Mouse (Mus musculus): Measurements from ENCODE around the gene Llgl2. TPM values are rescaled to one million over a fixed set of nuclear protein-coding genes. Genes with fewer than 3 reads are reported as not detected.

The Llgl2 gene
- polyA plus RNA-seq (2012; rRNA removed) = 2.8 and 3.2 TPM in 2 replicates

DNA sequence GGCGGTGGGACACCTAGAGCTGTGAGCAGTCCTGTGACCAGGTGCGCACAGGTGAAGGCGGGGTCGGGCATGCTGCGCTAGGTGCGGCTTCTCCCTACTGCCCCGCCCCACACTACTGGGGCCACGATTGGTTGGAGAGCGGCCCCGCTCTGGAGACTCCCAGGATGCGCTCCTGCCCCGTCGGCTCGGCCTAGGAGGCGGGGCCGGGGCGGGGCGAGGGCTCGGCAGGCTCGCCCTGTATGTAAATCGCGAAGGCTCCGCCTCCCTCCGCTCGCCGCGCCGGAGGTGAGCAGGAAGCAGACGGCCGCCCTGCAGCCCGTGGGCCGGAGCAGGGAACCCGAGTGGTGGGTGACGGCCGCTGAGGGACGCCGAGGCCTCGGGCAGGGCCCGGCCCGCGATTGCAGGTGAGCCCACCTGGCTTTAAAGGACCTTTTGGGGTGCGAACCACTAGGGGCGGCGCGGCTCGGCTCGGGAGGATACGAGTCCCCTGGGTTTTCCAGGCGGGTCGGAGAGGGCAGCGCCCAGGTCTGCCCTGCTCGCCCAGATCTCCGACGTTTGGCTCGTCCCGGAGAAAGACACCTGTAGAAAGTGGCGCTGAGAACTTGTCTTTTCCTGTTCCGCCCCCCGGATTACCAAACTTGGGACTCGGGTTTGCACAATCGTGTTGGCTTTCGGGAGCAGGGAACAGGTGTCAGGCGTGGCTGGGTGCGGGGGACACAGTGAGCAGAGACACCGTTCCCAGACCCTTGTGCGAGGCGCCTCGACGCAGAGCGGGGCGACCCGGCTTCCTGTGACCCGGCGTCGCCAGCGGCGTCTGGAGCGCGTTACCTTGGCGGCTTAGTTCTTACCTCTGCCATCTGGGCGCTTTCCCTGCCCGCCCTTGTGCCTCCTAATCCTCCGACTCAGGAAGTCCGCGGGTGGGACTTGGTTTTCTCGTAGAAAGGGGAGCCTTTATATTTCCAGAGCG is at the start of gene Llgl2:
Llgl2 (plus strand) TSS at position 276 of the 967 bp plus-strand sequence.
- DNase-seq (ENCODE audit: extremely low spot score in 1 of 2, low spot score in 1 of 2) = peak in 1 of 2 experiments; percentile 59

- DNase-seq (ENCODE audit: extremely low spot score in 1 of 2, low spot score in 1 of 2) = no peak
These were observed 49.2 kb upstream of the Llgl2 start for GRCm38 (mm10) chr11:115774653-115775052.

DNA sequence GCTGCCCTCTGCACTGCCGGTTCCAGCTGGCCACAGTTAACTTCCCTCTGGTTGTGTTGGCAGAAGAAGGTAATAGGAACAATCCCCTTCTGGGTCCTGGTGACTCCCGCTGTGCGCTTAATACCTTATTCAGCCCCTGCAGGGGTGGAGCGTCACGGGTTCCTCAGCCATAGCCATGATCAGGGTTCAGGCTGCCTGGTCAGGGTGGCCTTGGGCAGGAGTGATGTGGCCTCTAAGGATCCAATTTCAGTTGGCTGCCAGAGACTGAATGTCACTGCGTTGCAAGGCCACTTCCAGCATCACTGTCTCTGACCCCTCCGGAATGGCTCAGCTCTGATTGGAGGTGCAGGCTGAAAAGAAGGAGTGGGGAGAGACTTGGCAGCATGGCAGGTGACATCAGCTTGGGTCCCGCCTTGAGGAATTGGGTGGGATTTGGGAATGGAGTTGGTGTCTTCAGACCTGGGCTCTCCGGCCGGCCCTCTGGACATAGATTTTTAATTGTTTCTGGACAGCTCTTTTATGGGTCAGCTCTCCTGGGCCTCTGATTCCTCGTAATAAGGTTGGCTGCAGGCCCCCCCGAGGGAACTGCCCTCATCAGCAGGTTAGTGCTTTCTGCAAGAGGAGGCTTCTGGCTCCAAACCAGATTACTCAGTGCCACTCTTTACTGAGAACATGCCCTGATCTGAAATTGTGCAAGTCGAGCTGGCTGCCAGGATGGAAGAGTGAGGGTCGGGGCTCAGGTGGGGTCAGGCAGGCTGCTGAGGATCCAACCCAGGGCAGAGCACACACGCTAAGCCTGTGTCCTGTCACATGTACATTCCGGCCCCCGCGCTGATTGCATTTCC is 47.8 kb upstream of the Llgl2 start:
- DNase-seq (ENCODE audit: extremely low spot score in 1 of 2, low spot score in 1 of 2) = no peak

DNA sequence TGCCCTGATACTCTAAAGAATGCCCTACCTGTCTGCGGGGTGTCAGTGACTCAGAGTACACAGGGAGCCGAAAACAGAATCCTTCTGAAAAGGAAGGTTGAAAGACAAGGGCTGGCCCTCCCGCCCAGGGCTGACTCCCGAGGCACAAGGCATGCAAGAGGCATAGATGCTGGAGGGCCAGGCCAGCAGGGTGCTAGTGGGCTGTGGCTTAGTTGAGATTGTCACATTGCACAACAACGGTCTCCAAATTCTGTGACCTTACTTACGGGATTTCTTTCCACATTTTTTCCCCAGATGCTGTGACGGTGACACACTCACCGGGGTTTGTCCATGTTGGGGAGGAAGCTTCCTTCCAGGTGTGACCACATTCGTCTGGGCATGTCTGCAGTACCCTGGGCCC is 46.9 kb upstream of the Llgl2 start:
- no peak for DNase-seq (ENCODE audit: extremely low spot score in 1 of 2, low spot score in 1 of 2)

DNA sequence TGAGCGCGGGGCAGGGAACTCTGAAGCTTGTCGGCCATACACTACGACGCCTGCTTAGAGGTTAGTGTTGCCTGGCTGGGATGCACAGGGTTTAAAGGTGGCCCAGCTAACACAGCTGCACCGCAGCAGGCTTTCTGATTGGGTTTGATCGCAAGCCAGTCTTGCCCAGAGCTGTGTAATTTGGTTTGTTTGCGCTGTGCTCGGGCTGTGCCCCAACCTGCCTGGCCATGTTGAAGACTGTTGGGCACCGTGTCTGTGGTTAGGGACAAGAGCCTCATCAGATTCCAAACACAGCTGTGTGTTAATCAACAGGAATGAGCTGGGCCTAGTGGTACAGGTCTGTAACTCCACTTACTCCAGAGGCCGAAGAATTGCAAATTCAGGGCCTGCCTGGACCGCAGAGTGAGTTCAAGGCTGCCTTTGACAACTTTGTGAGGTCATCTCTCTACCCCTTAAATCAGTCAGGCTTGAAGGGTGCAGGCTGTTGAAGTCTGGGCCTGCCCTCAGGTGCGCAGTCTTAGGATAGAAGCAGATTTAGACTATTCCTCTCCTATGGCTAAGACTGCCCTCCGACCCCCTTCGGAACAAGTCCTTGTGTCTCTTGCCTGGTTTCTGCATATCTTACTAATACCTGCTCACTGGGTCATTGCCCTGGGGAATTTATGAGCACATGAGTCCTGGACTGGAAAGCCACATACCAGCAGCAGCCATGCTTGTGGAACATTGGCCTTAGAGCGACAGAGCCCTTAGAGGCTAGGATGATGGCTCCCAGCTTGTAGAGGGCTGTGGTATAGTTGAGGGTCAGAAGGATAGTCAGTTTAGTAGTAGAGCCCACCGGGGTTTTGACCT is 46.1 kb upstream of the Llgl2 start:
- no peak for DNase-seq (ENCODE audit: extremely low spot score in 1 of 2, low spot score in 1 of 2)

DNA sequence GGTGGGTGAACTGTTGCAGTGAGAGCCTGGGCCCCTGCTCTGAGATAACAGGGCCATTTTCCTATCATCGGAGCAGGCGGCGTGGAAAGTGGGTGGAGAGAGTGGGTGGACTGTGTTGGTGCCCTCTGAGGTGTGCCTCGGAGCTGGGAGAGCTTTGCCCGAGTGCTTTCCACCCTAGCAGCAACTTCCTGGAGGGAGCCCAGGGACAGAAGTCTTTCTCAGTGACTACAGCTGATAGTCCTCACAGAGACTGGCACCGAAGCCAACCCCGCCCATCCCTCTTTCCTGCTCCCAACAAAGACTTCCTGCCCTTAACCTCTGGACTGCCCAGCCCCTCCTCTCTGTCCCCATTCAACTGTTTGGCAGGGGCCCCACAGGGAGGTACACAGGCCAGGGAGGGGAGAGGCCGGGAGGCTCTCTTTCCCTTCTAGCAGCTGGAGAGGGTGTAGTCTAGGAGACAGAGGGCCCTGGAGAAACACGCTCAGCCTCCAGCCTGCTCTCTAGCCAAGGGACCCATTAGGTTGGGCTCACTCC is 44.7 kb upstream of the Llgl2 start:
- DNase-seq (ENCODE audit: extremely low spot score in 1 of 2, low spot score in 1 of 2) = peak in 1 of 2 experiments; percentile 56

DNA sequence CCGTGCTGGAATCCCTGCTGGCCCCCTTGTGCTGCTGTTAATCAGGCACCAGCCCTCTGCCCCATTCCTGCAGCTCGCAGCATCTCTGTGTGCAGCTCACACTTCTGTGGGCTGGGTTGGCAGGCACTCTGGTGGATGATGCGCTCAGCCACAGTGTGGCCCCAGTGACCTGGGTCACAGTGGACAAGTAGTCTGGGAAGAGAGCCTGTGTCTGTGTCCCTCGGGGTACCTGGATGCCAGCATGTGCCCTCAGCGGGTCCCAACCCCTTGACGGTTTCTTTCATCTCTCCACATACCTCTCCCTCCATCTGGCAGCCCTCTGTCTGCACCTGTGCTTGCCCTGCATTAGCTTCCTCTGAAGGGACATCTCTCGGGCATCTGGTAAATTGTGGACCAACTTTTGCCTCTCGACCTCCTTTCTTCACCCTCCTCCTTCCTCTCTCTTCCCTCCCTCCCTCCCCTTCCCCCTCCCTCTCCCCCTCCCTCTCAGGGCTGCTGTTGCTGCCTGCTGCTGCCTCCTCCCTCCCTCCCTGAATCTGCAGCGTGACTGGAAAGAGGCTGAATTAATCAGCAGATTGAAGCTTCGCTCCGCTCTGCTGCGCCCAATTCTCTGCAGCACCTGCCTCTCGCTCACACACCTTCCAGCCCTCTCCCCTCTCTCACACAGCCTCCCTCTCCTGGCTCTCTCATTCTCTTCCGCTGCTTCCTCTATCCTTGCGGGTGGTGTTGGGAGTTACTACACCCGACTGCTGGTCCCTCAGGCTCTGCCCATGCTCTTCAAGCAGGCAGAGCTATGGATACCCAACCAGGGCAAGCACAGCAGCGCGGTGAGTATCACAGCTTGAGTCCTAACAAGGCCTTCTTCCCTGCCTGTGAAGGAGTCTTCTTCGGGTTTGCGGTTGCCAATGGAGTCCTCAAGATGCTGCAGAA is 43.4 kb upstream of the Llgl2 start:
- DNase-seq (ENCODE audit: extremely low spot score in 1 of 2, low spot score in 1 of 2) = peak; percentile 50 to 80

DNA sequence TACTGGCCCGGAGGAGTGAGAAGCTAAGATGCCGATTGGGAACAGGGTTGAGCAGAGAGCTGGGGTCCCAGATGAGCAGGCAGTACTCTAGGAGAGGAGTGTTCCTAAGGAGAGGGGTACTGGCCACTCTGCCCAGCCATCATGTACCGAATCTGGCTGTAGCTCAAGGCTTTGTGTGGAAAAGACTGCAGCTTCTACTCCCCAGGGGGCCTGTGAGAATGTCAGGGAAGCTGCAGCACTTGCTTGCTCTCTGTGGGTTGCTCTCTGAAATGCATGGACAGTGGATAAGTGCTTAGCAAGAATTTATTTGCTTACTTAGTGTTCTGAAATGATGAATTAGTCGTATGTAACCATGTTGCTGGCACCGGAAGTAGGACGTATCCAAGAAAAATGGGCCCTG is 37.4 kb upstream of the Llgl2 start:
- DNase-seq (ENCODE audit: extremely low spot score in 1 of 2, low spot score in 1 of 2) = no peak

GRCm38 (mm10) chr11:115789787-115790186 is 34.1 kb upstream of the Llgl2 start:
- no peak for DNase-seq (ENCODE audit: extremely low spot score in 1 of 2, low spot score in 1 of 2)

- DNase-seq (ENCODE audit: extremely low spot score in 1 of 2, low spot score in 1 of 2) = no peak
These were observed 31.9 kb upstream of the Llgl2 start for GRCm38 (mm10) chr11:115791919-115792318.

DNA sequence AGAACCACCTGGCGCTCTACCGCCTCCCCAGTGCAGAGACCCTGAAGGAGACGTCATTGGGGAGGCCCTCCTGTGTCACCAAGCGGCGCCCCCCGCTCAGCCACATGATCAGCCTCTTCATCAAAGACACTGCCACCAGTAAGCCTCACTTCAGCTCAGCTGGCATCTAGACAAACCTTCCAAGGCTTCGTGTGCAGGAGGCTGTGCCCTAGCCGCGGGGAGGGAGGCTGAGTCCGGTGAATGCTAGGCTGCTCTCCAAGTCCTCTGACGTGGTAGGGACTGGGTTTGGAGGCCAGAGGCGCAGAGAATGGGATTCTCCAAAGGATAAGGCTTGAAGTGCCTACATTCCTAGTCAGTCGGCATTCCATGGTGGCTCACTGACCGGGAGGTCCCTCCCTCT is 31.5 kb upstream of the Llgl2 start:
- no peak for DNase-seq (ENCODE audit: extremely low spot score in 1 of 2, low spot score in 1 of 2)

- no peak for DNase-seq (ENCODE audit: extremely low spot score in 1 of 2, low spot score in 1 of 2)
These were observed 27.0 kb upstream of the Llgl2 start for GRCm38 (mm10) chr11:115796898-115797297.

GRCm38 (mm10) chr11:115797665-115798064 is 26.2 kb upstream of the Llgl2 start:
- DNase-seq (ENCODE audit: extremely low spot score in 1 of 2, low spot score in 1 of 2) = no peak

DNA sequence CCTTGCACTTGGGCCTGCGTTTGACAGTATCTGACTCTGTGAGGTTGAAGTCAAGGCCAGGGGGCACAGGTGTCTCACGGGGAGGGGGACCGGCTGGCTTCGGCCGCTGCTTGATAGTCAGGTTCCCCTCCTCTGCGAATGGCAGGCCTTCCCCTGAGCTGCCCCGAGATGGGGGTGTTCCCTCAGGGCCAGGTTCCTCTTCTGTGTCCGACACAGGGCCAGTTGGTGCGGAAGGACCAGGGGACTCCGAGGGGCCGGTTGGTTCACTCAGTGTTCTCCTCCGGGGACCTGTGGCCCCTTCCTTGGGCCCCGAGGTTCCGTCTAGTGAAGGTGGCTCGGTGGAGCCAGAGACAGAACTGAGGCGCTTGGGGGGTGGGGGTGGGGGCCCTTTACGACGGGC is 22.9 kb upstream of the Llgl2 start:
- DNase-seq (ENCODE audit: extremely low spot score in 1 of 2, low spot score in 1 of 2) = no peak

- no peak for DNase-seq (ENCODE audit: extremely low spot score in 1 of 2, low spot score in 1 of 2)
These were observed 20.7 kb upstream of the Llgl2 start for GRCm38 (mm10) chr11:115803072-115803709.

DNA sequence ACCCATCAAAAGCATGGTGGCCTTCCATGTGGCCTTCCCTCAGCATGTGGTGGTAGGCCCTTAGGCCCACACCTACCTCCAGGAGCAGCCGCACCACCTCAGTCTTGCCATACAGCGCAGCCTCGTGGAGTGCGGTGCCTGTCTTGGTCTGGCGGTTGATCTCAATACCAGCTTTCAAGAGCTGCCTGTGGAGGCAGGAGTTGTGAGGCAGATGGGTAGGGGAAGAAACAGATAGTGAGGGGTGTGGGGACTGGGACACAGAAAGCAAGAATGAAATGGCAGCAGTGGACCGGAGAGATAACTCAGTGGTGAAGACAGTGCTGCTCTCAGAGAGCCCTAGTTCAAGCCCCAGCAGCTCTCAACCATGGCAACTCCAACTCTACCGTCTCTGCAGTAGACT is 18.8 kb upstream of the Llgl2 start:
- DNase-seq (ENCODE audit: extremely low spot score in 1 of 2, low spot score in 1 of 2) = no peak

DNA sequence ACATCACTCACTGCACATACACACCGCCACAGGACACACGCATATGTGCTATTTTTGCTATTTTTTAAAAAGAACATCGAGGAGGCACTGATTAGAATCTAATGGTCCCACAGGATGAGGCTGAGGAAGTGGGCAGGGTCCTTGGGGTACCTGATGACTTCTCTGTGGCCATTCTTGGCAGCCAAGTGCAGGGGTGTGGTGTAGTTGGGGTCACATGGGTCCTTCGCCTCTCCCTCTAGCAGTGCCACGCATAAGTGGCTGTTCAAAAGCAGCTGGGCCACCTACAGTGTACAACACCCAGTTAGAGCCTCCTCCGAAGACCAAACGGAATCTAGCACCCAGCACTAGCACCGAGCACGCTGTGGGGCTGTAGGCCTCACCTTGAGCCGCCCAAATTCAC is 17.7 kb upstream of the Llgl2 start:
- DNase-seq (ENCODE audit: extremely low spot score in 1 of 2, low spot score in 1 of 2) = no peak

GRCm38 (mm10) chr11:115807306-115807705 is 16.5 kb upstream of the Llgl2 start:
- DNase-seq (ENCODE audit: extremely low spot score in 1 of 2, low spot score in 1 of 2) = no peak

GRCm38 (mm10) chr11:115807971-115808370 is 15.9 kb upstream of the Llgl2 start:
- no peak for DNase-seq (ENCODE audit: extremely low spot score in 1 of 2, low spot score in 1 of 2)
